Mouse (Mus musculus) layer of hippocampus, adult 11-12 months (tissue): ENCODE results near the gene Bst2.
A peak's percentile ranks its signal among the peaks of the same experiment; 100 is the strongest.

Experiments
- DNase-seq: peaks from one replicate; pipeline ENCODE4 v3.0.0; 2022; ENCODE audit warnings: low spot score

Gene Bst2

GRCm38 (mm10) chr8:71519037-71519825 lies 18.0 kb downstream of the Bst2 start:
- peak; percentile 55 for DNase-seq

- no peak for DNase-seq
Measured at GRCm38 (mm10) chr8:71516786-71517185, 20.5 kb downstream of the Bst2 start.

DNA sequence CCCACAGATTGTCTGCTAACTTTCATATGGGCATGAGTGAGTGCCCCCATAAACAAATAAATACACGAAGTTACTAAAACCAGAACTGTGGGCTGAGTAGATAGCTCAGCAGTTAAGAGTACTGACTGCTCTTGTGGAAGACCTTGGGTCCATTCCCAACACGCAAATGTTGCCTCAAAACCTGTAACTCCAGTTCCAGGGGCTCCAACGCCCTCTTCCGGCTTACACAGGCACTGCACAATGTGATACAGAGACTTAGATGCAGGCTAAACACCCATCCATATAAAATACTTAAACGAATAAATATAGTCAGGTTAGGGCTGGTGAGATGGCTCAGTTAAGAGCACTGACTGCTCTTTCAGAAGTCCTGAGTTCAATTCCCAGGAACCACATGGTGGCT lies 22.2 kb downstream of the Bst2 start:
- DNase-seq = no peak

DNA sequence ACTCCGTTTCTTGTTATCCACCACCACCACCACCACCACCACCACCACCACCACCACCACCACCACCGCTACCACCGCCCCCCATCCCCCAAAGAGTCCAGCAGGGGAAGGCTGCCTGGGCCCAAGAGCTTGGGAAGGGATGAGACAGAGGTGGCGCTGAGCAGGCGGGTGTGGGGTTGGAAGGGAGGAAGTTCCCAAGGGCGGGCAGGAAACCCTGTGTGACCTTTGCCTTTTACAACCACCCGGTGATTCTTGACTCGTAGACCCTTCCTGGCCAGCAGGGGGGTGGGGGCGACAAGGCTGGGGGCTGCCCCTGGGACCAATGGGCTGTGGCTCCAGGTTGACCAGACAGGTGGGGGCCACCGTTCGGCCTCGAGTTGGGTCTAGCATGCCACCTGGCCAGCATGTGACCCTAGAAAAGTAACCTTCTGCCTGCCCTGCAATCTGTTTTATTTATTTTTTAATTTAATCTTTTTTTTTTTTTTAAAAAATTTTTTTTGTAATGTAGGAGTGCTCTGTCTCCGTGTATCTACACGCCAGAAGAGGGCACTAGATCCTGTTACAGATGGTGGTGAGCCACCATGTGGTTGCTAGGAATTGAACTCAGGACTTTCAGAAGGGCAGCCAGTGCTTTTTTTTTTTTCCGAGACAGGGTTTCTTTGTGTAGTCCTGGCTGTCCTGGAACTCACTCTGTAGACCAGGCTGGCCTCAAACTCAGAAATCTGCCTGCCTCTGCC lies 24.1 kb downstream of the Bst2 start:
- DNase-seq = no peak

DNA sequence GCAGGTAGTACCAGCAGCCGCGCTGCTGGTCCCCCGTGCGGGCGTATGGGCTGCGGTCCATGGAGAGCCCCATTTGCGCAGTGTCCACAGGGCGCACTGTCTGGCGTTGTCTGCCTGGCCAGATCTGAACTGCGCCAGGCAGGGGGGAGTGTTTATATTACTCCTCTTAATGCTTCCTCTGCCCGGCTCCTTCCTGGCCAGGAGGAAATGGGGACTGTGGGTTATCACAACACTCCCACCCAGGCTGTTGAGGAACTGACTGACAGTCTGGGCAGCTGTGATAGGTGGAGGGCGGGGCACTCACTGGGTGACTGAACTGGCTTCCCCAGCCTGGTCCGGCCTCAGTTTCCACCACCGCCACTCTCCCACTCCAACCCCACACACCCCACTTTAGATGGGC lies 25.6 kb downstream of the Bst2 start, which contains the start of gene Plvap:
TSS of gene Plvap (minus strand) at position 109 of the 400 bp plus-strand sequence.
- no peak for DNase-seq

GRCm38 (mm10) chr8:71509316-71509715 lies 27.9 kb downstream of the Bst2 start:
- DNase-seq = no peak

DNA sequence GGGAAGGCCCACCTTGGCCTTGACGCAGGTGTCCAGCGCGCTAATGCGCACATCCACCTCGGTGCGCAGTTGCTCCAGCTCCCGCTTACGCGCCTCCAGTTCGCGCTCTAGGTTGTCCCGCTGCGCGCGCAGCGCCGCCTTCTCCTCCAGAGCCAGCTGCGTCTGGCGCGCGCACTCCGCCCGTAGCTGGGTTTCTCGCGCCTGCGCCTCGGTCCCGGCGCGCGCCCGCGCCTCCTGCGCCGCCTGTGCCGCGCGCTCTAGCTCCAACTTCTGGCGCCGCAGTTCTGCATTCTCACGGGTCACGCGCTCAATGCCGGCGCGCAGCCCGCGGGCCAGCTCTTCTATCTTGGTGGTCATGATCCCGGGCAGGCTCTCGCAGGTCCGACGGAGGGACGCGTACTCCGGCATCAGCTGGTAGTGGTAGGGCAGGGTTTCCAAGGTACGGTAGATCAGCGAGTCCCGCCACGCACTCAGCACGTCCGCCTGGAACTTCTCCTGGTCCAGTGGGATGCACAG lies 29.6 kb downstream of the Bst2 start:
- DNase-seq = peak; percentile 80

DNA sequence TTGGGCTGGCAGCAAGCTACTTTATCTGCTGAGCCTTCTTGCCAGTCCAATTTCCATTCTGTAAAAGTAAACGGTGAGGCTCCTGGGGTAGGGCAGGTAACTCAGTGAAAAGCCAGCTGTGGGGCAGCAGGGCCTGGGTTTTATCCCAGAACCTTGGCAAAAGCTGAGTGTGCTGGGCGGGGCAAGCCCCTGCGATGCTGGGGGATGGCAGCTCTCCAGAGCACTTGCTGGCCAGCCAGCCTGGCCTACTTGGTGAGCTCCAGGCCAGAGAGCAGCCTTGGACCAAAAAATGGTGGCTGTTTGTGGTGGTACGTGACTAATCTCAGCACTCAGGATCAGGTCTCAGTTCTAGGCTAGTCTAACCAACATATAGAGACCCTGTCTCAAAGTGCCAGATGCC lies 31.3 kb downstream of the Bst2 start:
- no peak for DNase-seq

DNA sequence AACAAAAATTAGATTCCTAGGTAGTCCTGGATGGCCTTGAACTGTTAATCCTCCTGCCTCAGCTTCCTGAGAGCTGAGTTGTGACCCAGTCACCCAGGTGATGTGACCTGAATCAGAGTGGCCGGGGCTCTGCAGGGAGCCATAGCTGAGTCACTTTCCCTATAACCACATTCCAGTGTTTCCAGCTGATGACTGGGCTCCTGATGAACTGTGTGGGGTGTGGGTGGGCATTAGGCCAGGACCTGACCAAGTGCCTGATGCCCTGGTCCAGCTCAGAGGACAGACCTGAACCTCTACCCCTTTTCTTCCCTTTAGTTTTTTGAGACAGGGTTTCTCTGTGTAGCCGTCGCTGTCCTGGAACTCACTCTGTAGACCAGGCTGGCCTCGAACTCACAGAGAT lies 31.9 kb downstream of the Bst2 start:
- no peak for DNase-seq

- DNase-seq = no peak
Measured at GRCm38 (mm10) chr8:71504349-71504748, 32.9 kb downstream of the Bst2 start.

DNA sequence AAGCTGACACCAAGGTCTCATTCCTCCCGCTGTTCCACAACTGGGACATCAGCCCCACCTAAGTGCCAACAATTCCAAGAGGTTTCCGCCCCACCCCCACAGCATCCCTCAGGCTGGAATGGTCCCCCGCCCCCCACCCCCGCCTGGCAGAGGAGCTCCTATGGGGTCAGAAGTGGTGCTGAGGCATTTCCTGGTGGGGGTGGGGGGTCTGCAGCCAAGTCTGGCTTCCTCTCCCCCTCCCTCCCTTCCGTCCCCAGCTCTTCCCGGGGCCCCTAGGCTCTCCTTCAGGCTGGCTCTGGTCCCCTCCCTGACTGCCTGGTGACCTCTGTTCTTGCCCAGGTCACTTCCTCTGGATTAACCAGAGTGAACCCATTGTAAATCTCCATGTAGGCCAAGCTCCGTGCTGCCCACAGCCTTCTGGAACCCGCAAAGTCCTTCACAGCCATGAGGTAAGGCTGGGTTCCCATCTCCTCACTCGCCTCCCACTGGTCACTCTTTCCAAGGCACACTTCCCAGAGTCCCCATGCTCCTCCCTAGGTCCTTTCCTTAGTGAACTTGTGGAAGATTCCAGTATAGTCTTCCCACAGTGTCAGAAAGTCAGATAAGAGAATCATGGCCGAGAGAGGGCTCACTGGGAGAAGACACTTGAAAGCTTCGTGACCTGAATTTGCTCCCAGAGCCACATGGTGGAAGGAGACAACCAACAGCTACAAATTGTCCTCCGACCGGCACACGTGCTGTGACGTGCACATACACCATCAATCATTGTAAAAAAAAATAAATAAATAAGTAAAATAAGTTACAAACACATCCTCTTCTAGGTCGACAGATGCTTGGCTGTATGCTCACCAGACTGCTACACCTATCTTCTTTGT lies 38.2 kb downstream of the Bst2 start:
- no peak for DNase-seq

DNA sequence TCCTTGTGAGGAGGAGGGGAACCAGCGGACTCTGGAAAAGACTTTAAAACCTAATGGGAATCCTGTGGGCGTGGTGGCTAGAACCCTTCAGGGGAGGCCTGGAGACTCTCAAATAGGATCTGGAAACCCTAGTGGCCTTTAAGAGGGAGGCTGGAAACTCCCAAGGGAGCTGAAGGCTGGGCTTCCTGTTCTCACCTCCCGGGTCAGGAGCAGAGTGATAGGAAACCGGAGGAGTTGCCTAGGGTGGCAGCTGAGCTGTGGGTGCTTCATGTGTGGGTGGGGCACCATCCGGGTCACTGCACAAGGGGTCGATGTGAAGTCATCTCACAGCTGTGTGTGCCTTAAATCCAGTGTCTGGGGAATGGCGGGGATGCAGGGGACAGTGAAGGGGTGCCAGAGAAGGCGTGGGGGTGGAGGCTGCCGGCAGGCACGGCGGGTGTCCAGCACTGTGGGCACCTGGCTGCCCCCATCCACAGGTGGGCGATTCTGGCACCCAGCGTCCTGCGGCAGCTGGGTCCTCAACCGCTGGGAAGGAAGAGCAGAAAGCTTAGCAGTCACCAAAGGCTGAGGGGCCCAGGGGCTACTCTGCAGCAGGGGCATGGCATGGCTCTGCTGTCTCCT lies 39.3 kb downstream of the Bst2 start:
- no peak for DNase-seq

DNA sequence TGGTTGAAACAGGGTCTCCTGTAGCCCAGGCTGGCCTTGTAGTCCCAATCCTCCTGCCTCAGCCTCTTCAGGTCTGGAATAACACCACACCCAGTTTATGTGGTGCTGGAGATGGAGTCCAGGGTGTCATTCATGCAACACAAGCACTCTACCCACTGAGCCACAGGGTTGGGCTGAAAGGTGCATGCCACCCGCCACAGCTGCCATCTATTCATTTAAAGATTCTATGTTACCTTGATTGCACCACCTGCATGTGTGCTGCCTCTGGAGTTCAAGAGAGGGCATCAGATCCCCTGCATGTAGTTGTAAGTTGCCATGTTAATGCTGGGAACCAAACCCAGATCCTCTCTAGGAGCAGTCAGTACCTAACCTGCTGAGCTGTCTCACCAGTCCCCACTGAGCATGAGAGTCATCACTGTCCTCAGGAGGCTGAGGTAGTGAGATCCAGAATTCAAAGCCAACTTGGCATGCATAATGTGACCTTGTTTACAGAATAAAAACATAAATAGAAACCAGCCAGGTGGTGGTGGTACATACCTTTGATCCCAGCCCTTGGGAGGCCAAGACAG lies 40.1 kb downstream of the Bst2 start:
- no peak for DNase-seq

DNA sequence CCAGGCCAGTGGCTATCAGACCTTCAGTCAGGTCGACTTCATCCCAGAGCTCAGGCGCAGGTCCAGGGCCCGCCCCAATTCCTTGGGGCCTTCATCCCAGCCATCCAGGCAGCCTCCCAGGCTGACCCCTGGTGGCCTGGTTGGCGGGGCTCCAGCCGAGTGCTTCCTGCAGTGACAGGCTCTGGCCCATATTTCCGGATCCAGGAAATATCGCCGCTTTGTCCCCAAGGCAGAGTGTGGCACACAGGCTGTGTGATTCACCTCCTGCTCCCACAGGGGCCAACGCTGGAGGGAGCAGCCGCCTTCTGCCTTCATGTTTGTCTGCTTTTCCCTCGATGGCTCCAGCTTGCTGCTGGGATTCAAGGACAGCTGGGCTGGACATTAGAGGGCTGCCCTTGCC lies 40.8 kb downstream of the Bst2 start:
- peak; percentile 58 for DNase-seq

- DNase-seq = no peak
Measured at GRCm38 (mm10) chr8:71495811-71496210, 41.4 kb downstream of the Bst2 start.

- DNase-seq = peak; percentile 86
Measured at GRCm38 (mm10) chr8:71495039-71495438, 42.2 kb downstream of the Bst2 start.

GRCm38 (mm10) chr8:71488454-71488853 lies 48.8 kb downstream of the Bst2 start:
- DNase-seq = peak; percentile 89

DNA sequence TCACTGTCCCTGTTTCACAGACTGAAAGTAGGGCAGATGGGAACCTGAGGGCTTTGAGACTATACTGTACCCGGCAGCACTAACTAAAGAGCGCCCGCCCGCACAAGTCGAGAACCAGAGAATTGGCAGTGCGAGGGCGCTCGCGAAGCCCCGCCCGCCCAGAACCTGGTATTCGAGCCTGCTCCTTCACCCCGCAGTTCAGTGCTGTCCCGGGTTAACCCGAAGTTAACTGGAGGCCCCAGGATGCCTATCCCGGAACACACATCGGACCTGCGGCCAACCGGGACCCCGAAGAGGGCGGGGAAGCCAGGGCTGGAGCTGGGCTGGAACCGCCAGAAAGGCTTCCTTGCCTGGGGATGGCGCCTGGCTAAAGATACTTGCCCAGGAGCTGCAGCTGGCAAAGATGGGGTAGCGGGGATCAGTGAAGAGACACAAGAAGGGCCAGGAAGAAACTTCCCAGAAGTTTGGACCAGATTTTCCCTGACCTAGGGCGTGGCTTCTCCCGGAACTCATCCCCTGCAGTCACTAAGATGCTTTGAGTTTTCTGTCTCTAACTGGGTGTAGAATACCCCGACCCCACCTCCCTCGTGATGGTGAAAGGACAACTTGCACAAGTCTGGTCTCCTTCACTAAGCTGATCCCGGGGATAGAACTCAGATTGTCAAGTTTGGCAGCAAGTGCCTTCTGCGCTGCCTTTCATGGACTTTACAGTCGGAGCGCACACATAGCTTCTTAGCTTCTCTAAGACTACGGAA lies 49.4 kb downstream of the Bst2 start, which contains the start of gene Gtpbp3:
TSS of gene Gtpbp3 (plus strand) at position 413 of the 755 bp plus-strand sequence.
- DNase-seq = peak; percentile 78

DNA sequence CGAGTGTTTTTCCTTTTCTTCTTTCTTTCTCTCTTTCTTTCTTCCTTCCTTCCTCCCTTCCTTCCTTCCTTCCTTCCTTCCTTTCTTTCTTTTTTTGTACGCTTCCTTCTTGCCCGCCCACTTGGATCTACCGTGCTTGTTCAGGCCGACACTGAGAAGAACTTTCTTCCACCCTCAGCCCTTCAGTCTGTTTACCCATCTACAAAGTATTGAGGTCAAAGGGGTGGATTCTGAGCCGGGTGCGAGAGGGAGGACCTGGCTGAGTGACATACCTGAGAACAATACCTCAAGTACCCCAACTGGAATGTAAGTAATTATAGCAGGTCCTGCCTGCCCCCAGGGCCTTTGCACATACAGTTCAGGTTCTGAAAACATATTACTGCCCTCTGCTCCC lies 51.1 kb downstream of the Bst2 start:
- DNase-seq = no peak
